Mouse (Mus musculus) midbrain, embryonic 12.5 days (tissue): ENCODE data around the gene Strada. TPM values are rescaled to one million over a fixed set of nuclear protein-coding genes. Genes with fewer than 3 reads are reported as not detected.
A peak's percentile ranks its signal among the peaks of the same experiment; 100 is the strongest.
"Not testable (repeated sequence)": the region's sequence is repeated elsewhere in the genome, so short reads cannot be mapped to it uniquely, and the experiment has no call there.

ENCODE experiments used
- ATAC-seq: fragments of 200-750 bp; cut with Nextera tagmentation; 2 replicates; pipeline ENCODE4 v1.8.0; 2017; ENCODE audit warnings: low read depth, moderate TSS enrichment, moderate library complexity; ENCODE audit not compliant: low FRiP score
- H3K27ac ChIP-seq: fragments of 300-500 bp; sonication (generic); replicated peaks from 2 replicates; pipeline ENCODE4 v1.5.1; 2016; ENCODE audit warnings: mild to moderate bottlenecking
- H3K27me3 ChIP-seq: fragments of 300-500 bp; sonication (generic); 2 replicates; pipeline ENCODE4 v1.6.1; 2016; ENCODE audit warnings: mild to moderate bottlenecking
- H3K36me3 ChIP-seq: fragments of 300-500 bp; sonication (generic); 2 replicates; pipeline ENCODE4 v1.6.1; 2016
- H3K4me1 ChIP-seq: fragments of 300-500 bp; sonication (generic); 2 replicates; pipeline ENCODE4 v1.6.1; 2016
- H3K4me2 ChIP-seq: fragments of 300-500 bp; sonication (generic); replicated peaks from 2 replicates; pipeline ENCODE4 v1.6.1; 2016; ENCODE audit warnings: mild to moderate bottlenecking, moderate library complexity
- H3K4me3 ChIP-seq: fragments of 300-500 bp; sonication (generic); 2 replicates; pipeline ENCODE4 v1.5.1; 2016; ENCODE audit warnings: mild to moderate bottlenecking
- H3K9ac ChIP-seq: fragments of 300-500 bp; sonication (generic); replicated peaks from 2 replicates; pipeline ENCODE4 v1.6.1; 2016; ENCODE audit warnings: mild to moderate bottlenecking, moderate library complexity
- H3K9me3 ChIP-seq: fragments of 300-500 bp; sonication (generic); 2 replicates; pipeline ENCODE4 v1.6.1; 2016; ENCODE audit warnings: mild to moderate bottlenecking
- WGBS: fragments of 180-500 bp; shearing (Covaris S2); methylation state at CpG from one replicate; pipeline ENCODE4 v1.1.7; 2016; 5-methylcytosine and 5-hydroxymethylcytosine counted together
- polyA plus RNA-seq: library from polyadenylated mRNA; unstranded; fragments of >200 nt; fragmentation: Nextera tagmentation; extraction: Ambion mirVana; gene quantifications from 2 replicates; pipeline ENCODE4 v1.2.1, GENCODE M21; 2016

Strada gene
- polyA plus RNA-seq, 1 experiment from 2014 or later: 40.9 TPM

DNA sequence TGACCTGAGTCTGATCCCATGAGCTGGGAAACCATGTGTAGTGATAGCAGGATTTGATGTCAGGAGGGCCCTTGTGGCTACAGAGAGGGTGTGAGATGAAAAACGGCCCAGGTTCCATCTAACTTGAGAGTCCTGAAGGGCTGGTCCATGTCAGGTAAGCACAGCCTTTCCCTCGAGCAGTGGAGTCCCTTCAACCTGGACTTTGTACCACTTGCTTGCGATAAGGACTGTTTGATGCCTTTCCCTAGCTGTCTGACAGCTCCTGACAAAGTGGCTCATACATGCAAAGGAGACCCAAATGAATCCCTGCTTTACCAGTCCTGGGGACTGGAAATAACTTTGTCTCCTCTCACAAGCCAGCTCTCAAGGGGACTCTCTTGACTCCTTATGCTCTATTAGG is 50.7 kb downstream of the Strada start:
- Histone ChIP-seq H3K27me3 (no peaks in the 10 kb centered on the region), H3K4me3 (no peak overlapping the region), H3K9me3 (no peaks in the 10 kb centered on the region), H3K9ac (no peak overlapping the region), H3K36me3 (peaks cover 78% of the 10 kb centered on the region), H3K27ac (no peak overlapping the region), H3K4me2 (no peak overlapping the region), H3K4me1 (no peaks in the 10 kb centered on the region)
- ATAC-seq: no peak
- 98% methylated on average over 3 of the region's 3 CpGs for WGBS

DNA sequence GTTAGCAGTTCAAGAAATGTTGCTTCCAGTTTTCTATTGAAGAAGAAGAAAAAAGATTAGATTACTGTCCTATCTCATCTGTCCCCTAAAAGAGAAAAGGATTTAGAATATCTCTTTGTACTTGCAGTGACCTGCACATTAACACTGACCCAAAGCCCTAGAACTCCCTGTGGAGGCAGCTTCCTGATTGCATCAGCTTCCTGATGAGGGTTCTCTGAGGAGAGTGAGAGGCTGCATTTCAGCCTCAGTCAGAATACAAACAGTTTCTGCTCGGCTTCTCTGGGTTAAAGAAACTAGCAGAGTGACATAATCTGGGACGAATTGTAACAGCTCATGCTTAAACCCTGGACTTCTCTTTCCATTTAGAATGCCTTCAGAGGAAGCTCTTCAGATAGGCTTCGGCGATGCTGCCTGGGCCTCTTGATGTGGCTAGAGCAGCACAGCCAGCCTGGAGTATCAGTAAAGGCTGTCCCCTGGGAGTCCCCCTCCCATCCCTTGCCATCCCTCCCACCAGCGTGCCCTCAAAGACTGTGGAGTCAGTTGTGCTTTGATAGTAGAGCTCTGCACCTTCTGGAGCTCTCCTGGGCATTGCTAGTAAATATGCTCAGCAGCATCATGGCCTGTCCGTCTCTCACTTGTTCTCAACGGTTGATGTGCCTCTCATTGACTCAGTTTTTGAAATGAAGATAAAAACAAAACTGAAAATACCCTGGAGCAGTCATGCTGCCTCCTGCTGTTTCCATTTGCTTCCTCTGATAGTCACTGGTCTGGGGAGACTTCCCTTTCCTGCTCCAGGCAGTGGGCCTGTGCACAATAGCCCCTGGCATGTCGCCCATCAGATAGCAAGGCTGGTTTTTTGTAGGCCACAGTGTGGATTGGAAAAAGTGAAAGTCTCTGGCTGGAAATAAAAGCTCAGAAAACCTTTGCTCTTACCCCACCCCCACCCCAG is 67.1 kb downstream of the Strada start:
- peak overlapping the region; percentile 72 for H3K27ac ChIP-seq
- H3K9ac ChIP-seq: no peak overlapping the region; the same call in 1 of the 2 replicates
- H3K36me3 ChIP-seq: peaks cover 29% of the 10 kb centered on the region
- H3K4me2 ChIP-seq: no peak overlapping the region
- no peaks in the 10 kb centered on the region for H3K27me3 ChIP-seq
- peaks cover 7% of the 10 kb centered on the region for H3K4me1 ChIP-seq
- H3K4me3 ChIP-seq: no peak overlapping the region
- ATAC-seq: no peak
- 43% methylated on average over 8 of the region's 8 CpGs for WGBS
- H3K9me3 ChIP-seq: no peaks in the 10 kb centered on the region

DNA sequence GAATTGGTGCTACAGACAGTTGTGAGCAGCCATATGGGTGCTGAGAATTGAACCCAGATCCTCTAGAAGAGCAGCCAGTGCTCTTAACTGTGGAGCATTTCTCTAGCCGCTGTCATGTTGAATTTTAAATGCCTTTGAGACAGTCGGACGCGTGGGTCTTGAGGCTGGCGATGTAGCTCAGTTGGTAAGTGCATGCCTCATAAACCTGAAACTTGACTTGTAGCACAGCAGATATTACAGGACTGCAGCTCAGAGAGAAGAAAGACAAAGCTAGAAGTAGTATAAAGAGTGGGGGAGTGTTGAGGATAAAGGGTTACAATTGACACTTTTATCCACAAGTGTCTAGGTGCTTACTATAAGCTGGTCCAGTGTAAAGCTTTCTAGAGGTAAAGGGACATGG is 69.5 kb downstream of the Strada start:
- peaks cover 7% of the 10 kb centered on the region for H3K4me1 ChIP-seq
- ATAC-seq: no peak
- H3K27me3 ChIP-seq: no peaks in the 10 kb centered on the region
- H3K9me3 ChIP-seq: no peaks in the 10 kb centered on the region
- peaks cover 35% of the 10 kb centered on the region for H3K36me3 ChIP-seq
- H3K4me2 ChIP-seq: no peak overlapping the region
- no peak overlapping the region for H3K9ac ChIP-seq
- no peak overlapping the region for H3K4me3 ChIP-seq
- 90% methylated on average over 5 of the region's 5 CpGs for WGBS
- no peak overlapping the region for H3K27ac ChIP-seq

DNA sequence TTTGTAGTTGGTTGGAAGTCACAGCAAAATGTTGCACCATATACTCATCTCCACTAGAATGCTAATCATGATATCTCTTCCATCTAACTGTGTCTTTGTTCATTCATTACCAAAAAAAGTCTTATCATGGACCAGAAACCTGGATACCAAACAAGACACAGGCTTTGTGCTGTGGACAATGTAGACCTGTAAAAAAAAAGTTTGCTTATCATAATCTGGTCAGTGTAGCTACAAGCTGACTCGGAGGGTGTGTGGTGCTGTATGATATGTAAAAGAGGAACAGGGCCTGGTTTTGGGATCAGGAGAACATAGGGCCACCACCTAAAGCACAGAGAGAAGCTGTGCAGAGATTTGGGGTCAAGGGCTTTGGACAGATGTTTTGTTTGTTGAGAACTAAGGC is 72.5 kb downstream of the Strada start:
- WGBS: 85% methylated on average over 1 of the region's 1 CpGs

DNA sequence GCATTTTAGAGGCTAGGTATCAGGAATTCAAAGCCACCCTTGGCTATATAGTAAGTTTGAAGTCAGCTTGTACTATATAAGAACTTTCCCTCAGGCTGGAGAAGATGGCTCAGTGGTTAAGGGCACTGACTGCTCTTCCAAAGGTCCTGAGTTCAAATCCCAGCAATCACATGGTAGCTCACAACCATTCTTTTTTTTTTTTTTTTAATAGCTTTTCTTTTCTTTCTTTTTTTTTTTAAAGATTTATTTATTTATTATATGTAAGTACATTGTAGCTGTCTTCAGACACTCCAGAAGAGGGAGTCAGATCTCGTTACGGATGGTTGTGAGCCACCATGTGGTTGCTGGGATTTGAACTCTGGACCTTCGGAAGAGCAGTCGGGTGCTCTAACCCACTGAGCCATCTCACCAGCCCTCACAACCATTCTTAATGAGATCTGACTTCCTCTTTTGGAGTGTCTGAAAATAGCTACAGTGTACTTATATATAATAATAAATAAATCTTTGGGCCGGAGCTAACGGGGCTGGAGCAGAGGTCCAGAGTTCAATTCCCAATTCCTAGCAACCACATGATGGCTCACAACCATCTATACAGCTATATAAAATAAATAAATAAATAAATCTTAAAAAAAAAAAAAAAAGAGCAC is 75.1 kb downstream of the Strada start:
- not testable (repeated sequence) for H3K4me2 ChIP-seq, H3K4me3 ChIP-seq, H3K9me3 ChIP-seq, ATAC-seq, H3K9ac ChIP-seq, H3K4me1 ChIP-seq, H3K27me3 ChIP-seq, H3K27ac ChIP-seq
- H3K36me3 ChIP-seq: peaks cover 51% of the 10 kb centered on the region
- 94% methylated on average over 6 of the region's 6 CpGs for WGBS

More for the DNA sequence above, 72.5 kb downstream of the Strada start:
- Histone ChIP-seq H3K36me3 (peaks cover 33% of the 10 kb centered on the region), H3K9ac (no peak overlapping the region), H3K4me1 (no peaks in the 10 kb centered on the region), H3K4me3 (no peak overlapping the region), H3K4me2 (no peak overlapping the region), H3K27me3 (no peaks in the 10 kb centered on the region), H3K9me3 (no peaks in the 10 kb centered on the region), H3K27ac (no peak overlapping the region)
- no peak for ATAC-seq

DNA sequence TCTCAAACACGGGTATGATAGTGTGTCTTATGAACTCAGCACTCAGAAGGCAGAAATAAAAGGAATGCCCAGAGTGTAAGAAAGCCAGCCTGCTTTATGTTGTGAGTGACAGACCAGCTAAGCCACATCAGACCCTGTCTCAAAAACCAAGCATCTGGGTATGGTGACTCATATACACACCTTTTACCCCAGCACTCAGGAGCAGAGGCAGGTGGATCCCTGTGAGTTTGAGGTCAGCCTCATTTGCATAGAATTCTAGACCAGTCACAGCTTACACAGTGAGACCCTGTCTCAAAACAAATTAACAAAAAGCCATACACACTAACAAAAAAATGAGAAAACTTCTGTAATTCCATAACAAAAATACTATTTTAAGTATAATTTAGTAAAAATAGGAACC is 76.1 kb downstream of the Strada start:
- no peak overlapping the region for H3K27ac ChIP-seq
- H3K27me3 ChIP-seq: no peaks in the 10 kb centered on the region
- ATAC-seq: no peak
- 86% methylated on average over 1 of the region's 1 CpGs for WGBS
- no peaks in the 10 kb centered on the region for H3K9me3 ChIP-seq
- H3K4me3 ChIP-seq: no peak overlapping the region
- no peak overlapping the region for H3K9ac ChIP-seq
- H3K4me2 ChIP-seq: no peak overlapping the region
- no peaks in the 10 kb centered on the region for H3K4me1 ChIP-seq
- peaks cover 54% of the 10 kb centered on the region for H3K36me3 ChIP-seq

DNA sequence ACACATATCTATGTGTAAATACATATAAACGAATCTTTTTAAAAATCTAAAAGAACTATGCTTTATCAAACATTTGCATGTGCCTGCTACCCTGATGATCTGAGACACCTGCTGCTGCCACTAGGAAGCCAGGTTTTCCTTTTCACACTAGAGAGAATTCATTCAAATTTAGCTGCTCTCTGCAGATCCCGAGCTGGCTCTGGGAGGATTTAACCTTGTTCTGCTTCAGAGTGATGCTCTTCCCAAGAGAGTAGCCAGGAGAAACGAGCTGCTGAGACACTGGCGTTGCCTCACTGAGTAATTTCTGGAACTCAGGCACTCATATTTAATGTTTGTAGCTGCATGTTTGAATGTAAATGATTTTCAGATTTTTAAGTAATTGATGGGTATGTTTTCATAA is 77.2 kb downstream of the Strada start:
- Histone ChIP-seq H3K27ac (no peak overlapping the region), H3K4me1 (no peaks in the 10 kb centered on the region), H3K9ac (no peak overlapping the region), H3K4me2 (no peak overlapping the region), H3K36me3 (peaks cover 47% of the 10 kb centered on the region), H3K4me3 (no peak overlapping the region), H3K27me3 (no peaks in the 10 kb centered on the region), H3K9me3 (no peaks in the 10 kb centered on the region)
- ATAC-seq: no peak
- 80% methylated on average over 4 of the region's 4 CpGs for WGBS

DNA sequence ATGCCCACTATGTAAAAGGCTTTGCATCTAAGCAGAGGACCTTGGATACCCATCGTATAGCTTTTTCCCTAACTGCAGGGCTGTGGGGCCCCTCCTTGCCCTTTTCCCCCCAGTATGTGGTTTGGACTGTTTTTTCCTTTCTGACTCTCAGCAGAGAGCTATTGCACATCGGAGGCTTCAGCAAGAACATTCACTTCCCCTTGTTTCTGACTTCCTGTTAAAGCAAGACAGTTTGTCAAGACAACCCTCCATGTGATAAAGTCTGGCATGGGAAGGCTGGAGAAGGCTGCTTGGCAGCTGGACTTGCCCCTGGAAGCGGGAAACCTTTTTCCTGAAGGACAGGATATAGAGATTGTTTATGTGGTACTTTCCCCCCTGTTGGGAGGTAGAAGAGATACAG is 79.2 kb downstream of the Strada start:
- Histone ChIP-seq H3K36me3 (peaks cover 53% of the 10 kb centered on the region), H3K9me3 (no peaks in the 10 kb centered on the region)
- no peak for ATAC-seq

DNA sequence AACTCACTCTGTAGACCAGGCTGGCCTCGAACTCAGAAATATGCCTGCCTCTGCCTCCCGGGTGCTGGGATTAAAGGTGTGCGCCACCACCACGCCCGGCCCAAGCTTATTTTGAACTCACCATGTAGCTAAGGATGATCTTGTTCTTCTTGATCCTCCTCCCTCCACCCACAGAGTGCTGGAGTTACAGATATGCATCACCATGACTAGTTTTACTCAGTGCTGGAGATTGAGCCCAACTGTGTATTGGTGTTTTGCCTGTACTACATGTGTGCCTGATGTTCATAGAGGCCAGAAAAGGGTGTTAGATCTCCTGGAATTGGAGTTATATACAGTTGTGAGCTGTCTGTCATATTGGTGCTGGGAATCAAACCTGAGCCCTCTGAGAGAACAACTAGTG is 79.7 kb downstream of the Strada start:
- no peak for ATAC-seq
- no peak overlapping the region for H3K4me2 ChIP-seq
- 93% methylated on average over 5 of the region's 5 CpGs for WGBS
- no peak overlapping the region for H3K4me3 ChIP-seq
- no peak overlapping the region for H3K27ac ChIP-seq
- H3K9ac ChIP-seq: no peak overlapping the region
- no peaks in the 10 kb centered on the region for H3K4me1 ChIP-seq
- no peaks in the 10 kb centered on the region for H3K27me3 ChIP-seq
- H3K36me3 ChIP-seq: peaks cover 57% of the 10 kb centered on the region
- H3K9me3 ChIP-seq: no peaks in the 10 kb centered on the region

More for the DNA sequence above, 79.2 kb downstream of the Strada start:
- WGBS: 91% methylated on average over 3 of the region's 3 CpGs
- no peaks in the 10 kb centered on the region for H3K4me1 ChIP-seq
- no peaks in the 10 kb centered on the region for H3K27me3 ChIP-seq
- no peak overlapping the region for H3K4me2 ChIP-seq
- no peak overlapping the region for H3K27ac ChIP-seq
- no peak overlapping the region for H3K9ac ChIP-seq
- no peak overlapping the region for H3K4me3 ChIP-seq

Other genes with a start within 250 kb of the Strada start
- gene Cyb561, start 248.8 kb downstream of the Strada start, polyA plus RNA-seq: 13.2 and 16.3 TPM in 2 replicates
- gene Ace, start 234.2 kb downstream of the Strada start, polyA plus RNA-seq: 1.2 and 1.4 TPM in 2 replicates
- gene Ace3, start 207.5 kb downstream of the Strada start, polyA plus RNA-seq: not detected in 2 replicates
- 0.50 and 0.56 TPM in 2 replicates for gene Kcnh6, start 194.0 kb downstream of the Strada start, polyA plus RNA-seq
- gene Dcaf7, start 165.3 kb downstream of the Strada start, polyA plus RNA-seq: 122 and 126 TPM in 2 replicates
- 9.8 and 10.4 TPM in 2 replicates for gene Taco1, start 136.1 kb downstream of the Strada start, polyA plus RNA-seq
- 25.4 and 25.8 TPM in 2 replicates for gene Map3k3, start 117.6 kb downstream of the Strada start, polyA plus RNA-seq
- gene Gm10840, start 41.3 kb downstream of the Strada start, polyA plus RNA-seq: 0.78 TPM in 1 of 2 replicates, not detected in the other
- gene Limd2, start 41.3 kb downstream of the Strada start, polyA plus RNA-seq: 278 and 309 TPM in 2 replicates
- gene Ccdc47, start 14.2 kb upstream of the Strada start, polyA plus RNA-seq: 79.2 and 85.9 TPM in 2 replicates
- 113 and 120 TPM in 2 replicates for gene Ddx42, start 14.8 kb upstream of the Strada start, polyA plus RNA-seq
- 56.5 and 58.0 TPM in 2 replicates for gene Ftsj3, start 53.9 kb upstream of the Strada start, polyA plus RNA-seq
- 321 and 324 TPM in 2 replicates for gene Psmc5, start 54.0 kb upstream of the Strada start, polyA plus RNA-seq
- gene Smarcd2, start 70.8 kb upstream of the Strada start, polyA plus RNA-seq: 23.9 and 24.1 TPM in 2 replicates
- gene Tcam1, start 74.5 kb upstream of the Strada start, polyA plus RNA-seq: 0.17 and 0.24 TPM in 2 replicates
- gene Gh, start 99.7 kb upstream of the Strada start, polyA plus RNA-seq: not detected in 2 replicates
- 0.76 and 1.0 TPM in 2 replicates for gene Cd79b, start 112.6 kb upstream of the Strada start, polyA plus RNA-seq
- not detected in 2 replicates for gene Scn4a, start 151.1 kb upstream of the Strada start, polyA plus RNA-seq
- not detected in 2 replicates for gene Prr29, start 163.3 kb upstream of the Strada start, polyA plus RNA-seq
- gene Icam2, start 185.9 kb upstream of the Strada start, polyA plus RNA-seq: 8.7 and 12.5 TPM in 2 replicates